Mouse (Mus musculus) skeletal muscle tissue, postnatal 0 days (tissue): Measurements from ENCODE around the gene Fam171a2. TPM values are rescaled to one million over a fixed set of nuclear protein-coding genes. Genes with fewer than 3 reads are reported as not detected.

Experiments used
- microRNA-seq, 2 experiments: library from miRNA; unstranded; fragments of <30 nt; microRNA quantifications; one replicate each; pipeline ENCODE4; 2016
- polyA plus RNA-seq: library from polyadenylated mRNA; unstranded; fragments of >200 nt; fragmentation: Nextera tagmentation; extraction: Ambion mirVana; gene quantifications from 2 replicates; pipeline ENCODE4 v1.2.1, GENCODE M21; 2015

The Fam171a2 gene
- polyA plus RNA-seq, result 4.9 and 7.7 TPM in 2 replicates

GRCm38 (mm10) chr11:102447497-102447896, at the start of gene Fam171a2:
Fam171a2 (minus strand) TSS chr11:102447682.

DNA sequence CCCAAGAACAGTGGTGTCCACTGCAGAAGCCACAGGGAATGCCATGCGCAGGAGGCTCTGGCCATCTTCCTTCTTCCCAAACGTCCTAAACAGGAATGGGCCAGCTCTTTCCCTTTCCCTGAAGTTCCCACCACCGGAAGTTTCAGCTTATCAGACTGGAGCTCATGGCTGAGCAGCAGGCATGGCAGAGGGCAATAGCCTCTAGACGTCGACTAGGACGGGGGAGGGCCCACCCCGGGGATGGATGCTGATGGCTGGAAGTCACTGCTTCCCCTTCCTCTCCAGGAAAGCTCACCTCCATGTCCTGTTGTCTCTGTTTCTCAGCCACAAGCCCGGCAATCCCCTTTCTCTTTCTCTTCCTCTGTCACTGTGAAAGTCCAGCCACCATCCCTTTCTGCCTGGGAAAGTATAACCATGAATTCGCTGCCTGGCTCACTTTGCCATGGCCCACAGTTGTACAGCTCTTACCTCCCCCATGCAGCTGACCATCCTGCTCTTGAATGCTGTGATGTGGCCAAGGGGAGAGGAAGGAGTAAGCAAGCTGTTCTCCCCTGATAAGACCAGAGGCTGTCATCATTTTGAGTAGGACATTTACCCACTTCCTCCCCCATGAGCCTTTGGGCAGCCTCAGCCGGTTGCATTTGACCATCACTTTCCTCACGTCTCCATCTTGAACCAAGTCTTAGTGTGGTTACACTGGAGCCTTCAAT, 22.3 kb upstream of the Fam171a2 start, which contains the start of gene Itga2b:
Gene Itga2b, minus strand, starts transcription at position 475 of the 710 bp plus-strand sequence.

GRCm38 (mm10) chr11:102430121-102431017, 17.1 kb downstream of the Fam171a2 start, which contains the start of gene Grn:
Grn (plus strand) TSS chr11:102430315.

DNA sequence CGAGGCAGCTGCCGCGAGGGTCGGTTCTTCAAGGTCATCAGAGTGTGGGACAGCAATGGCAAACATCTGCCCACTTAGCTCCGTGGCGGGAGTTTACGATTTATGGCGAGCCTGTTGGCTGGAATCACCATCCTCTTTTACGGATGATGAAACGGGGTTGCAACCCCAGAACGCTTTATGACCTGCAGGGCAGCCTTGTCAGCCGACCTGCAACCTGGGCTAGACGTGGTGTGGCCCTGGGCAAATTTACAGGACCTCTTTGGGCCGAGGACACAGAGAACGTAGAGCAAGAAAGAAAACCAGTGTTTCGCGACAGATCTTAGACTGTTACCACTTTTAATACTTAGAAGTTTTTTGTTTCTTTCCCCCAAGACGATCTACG, 39.7 kb downstream of the Fam171a2 start, which contains the start of gene Slc25a39:
Gene Slc25a39, minus strand, starts transcription at position 113 of the 382 bp plus-strand sequence.

DNA sequence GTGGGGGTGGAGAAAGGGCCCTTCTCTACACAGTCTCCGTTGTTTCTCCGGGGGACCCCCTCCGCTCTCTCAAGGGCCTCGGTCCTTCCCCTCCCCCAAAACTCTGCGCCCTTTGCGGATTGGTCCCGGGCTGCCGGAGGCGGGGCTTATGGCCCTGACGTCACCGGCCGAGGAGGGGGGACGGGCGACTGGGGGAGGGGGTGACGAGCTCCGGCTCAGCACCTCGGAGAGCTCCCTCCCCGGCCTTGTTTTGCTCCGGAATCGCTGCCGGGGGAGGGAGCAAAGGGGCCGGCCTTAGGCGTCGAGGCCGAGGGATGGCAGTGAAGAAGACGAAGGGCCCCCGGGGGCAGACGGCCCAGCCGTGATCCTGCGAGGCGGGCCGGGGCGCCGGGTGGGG, 54.2 kb downstream of the Fam171a2 start, which contains the start of gene Rundc3a:
Gene Rundc3a, plus strand, starts transcription at position 166 of the 397 bp plus-strand sequence.

Small RNAs within 50 kb of the gene (microRNA-seq; reads per million reads assigned to microRNA genes)
- gene Mir6930, result 0 to 0.10 reads per million in 2 experiments

Other genes starting within 250 kb of the Fam171a2 start
- 51.9 and 58.9 TPM in 2 replicates for gene Hdac5, start 217.5 kb downstream of the Fam171a2 start, polyA plus RNA-seq
- 1.8 and 2.6 TPM in 2 replicates for gene BC030867, start 198.8 kb downstream of the Fam171a2 start, polyA plus RNA-seq
- 1.6 and 2.5 TPM in 2 replicates for gene Asb16, start 178.9 kb downstream of the Fam171a2 start, polyA plus RNA-seq
- gene Tmub2, start 162.8 kb downstream of the Fam171a2 start, polyA plus RNA-seq, result 26.3 and 27.0 TPM in 2 replicates
- 5.4 and 6.3 TPM in 2 replicates for gene Atxn7l3, start 151.1 kb downstream of the Fam171a2 start, polyA plus RNA-seq
- gene Ubtf, start 127.9 kb downstream of the Fam171a2 start, polyA plus RNA-seq, result 40.6 and 45.3 TPM in 2 replicates
- gene Slc4a1, start 81.5 kb downstream of the Fam171a2 start, polyA plus RNA-seq, result 1.1 TPM in 2 replicates
- gene Rundc3a, start 54.3 kb downstream of the Fam171a2 start, polyA plus RNA-seq, result 1.3 TPM in 2 replicates
- 102 and 117 TPM in 2 replicates for gene Slc25a39, start 39.7 kb downstream of the Fam171a2 start, polyA plus RNA-seq
- 149 and 170 TPM in 2 replicates for gene Grn, start 17.4 kb downstream of the Fam171a2 start, polyA plus RNA-seq
- 7.5 and 8.0 TPM in 2 replicates for gene Itga2b, start 22.4 kb upstream of the Fam171a2 start, polyA plus RNA-seq
- 28.1 and 28.8 TPM in 2 replicates for gene Gpatch8, start 108.7 kb upstream of the Fam171a2 start, polyA plus RNA-seq
- gene Gm11627, start 131.8 kb upstream of the Fam171a2 start, polyA plus RNA-seq, result 5.1 and 7.4 TPM in 2 replicates
- gene Fzd2, start 156.7 kb upstream of the Fam171a2 start, polyA plus RNA-seq, result 10.1 and 12.3 TPM in 2 replicates
- 0.28 and 0.71 TPM in 2 replicates for gene Meioc, start 216.0 kb upstream of the Fam171a2 start, polyA plus RNA-seq